Mouse (Mus musculus) frontal cortex, adult 2 months (tissue): ENCODE results near the gene Ctla4. TPM values are rescaled to one million over a fixed set of nuclear protein-coding genes. Genes with fewer than 3 reads are reported as not detected.
A peak's percentile ranks its signal among the peaks of the same experiment; 100 is the strongest.

Experiments used
- DNase-seq, 2 experiments: peaks; one replicate each; pipeline ENCODE4 v3.0.0; 2022; ENCODE audit warnings: low spot score in 1 of 2; ENCODE audit errors: extremely low spot score in 1 of 2
- polyA plus RNA-seq: library from polyadenylated mRNA; depleted of rRNA; stranded (reverse); fragments of >200 nt; gene quantifications from 2 replicates; pipeline ENCODE4 v1.2.3, GENCODE M21; 2012; rRNA removed

Gene Ctla4
- not detected in 2 replicates for polyA plus RNA-seq

- no peak for DNase-seq
These were observed at the start of gene Ctla4 for GRCm38 (mm10) chr1:60886981-60887380. Ctla4 (plus strand) TSS chr1:60887000.

GRCm38 (mm10) chr1:60839161-60839560, 47.6 kb upstream of the Ctla4 start:
- DNase-seq = no peak

GRCm38 (mm10) chr1:60845318-60846060, 41.3 kb upstream of the Ctla4 start:
- peak in 1 of 2 experiments; percentile 64 for DNase-seq

- DNase-seq = peak; percentile 75 to 84
These were observed 40.1 kb upstream of the Ctla4 start for GRCm38 (mm10) chr1:60846616-60847275.

GRCm38 (mm10) chr1:60849112-60849511, 37.7 kb upstream of the Ctla4 start:
- peak; percentile 59 to 71 for DNase-seq

- no peak for DNase-seq
These were observed 37.0 kb upstream of the Ctla4 start for GRCm38 (mm10) chr1:60849816-60850215.

- no peak for DNase-seq
These were observed 35.6 kb upstream of the Ctla4 start for GRCm38 (mm10) chr1:60851041-60851781.

- DNase-seq = no peak
These were observed 34.6 kb upstream of the Ctla4 start for GRCm38 (mm10) chr1:60852075-60852769.

GRCm38 (mm10) chr1:60852770-60853147, 34.0 kb upstream of the Ctla4 start:
- no peak for DNase-seq

GRCm38 (mm10) chr1:60853330-60853956, 33.4 kb upstream of the Ctla4 start:
- no peak for DNase-seq

GRCm38 (mm10) chr1:60853991-60854390, 32.8 kb upstream of the Ctla4 start:
- no peak for DNase-seq

GRCm38 (mm10) chr1:60857351-60858220, 29.2 kb upstream of the Ctla4 start:
- DNase-seq = no peak

GRCm38 (mm10) chr1:60859159-60859558, 27.6 kb upstream of the Ctla4 start:
- DNase-seq = no peak

- no peak for DNase-seq
These were observed 27.0 kb upstream of the Ctla4 start for GRCm38 (mm10) chr1:60859842-60860241.

- DNase-seq = peak in 1 of 2 experiments; percentile 51
These were observed 26.3 kb upstream of the Ctla4 start for GRCm38 (mm10) chr1:60860357-60860946.

GRCm38 (mm10) chr1:60860955-60861354, 25.8 kb upstream of the Ctla4 start:
- DNase-seq = peak in 1 of 2 experiments; percentile 41

GRCm38 (mm10) chr1:60861431-60861830, 25.4 kb upstream of the Ctla4 start:
- DNase-seq = no peak

- no peak for DNase-seq
These were observed 24.3 kb upstream of the Ctla4 start for GRCm38 (mm10) chr1:60862510-60862909.

GRCm38 (mm10) chr1:60862951-60863461, 23.8 kb upstream of the Ctla4 start:
- no peak for DNase-seq
